Mouse (Mus musculus): ENCODE data around the gene 1700061G19Rik.
"Not testable (repeated sequence)": the region's sequence is repeated elsewhere in the genome, so short reads cannot be mapped to it uniquely, and the experiment has no call there.

1700061G19Rik gene

GRCm38 (mm10) chr17:56871767-56872166 is 3.5 kb upstream of the 1700061G19Rik start:
- no peak for DNase-seq (ENCODE audit: low spot score in 2 of 2)

GRCm38 (mm10) chr17:56872512-56872911 is 2.8 kb upstream of the 1700061G19Rik start:
- no peak for DNase-seq (ENCODE audit: low spot score in 2 of 2)

- no peak for DNase-seq (ENCODE audit: low spot score in 2 of 2)
These were observed 1.0 kb upstream of the 1700061G19Rik start, which contains the start of gene Acsbg2 for GRCm38 (mm10) chr17:56874237-56874636. Gene Acsbg2, minus strand, starts transcription at chr17:56874447.

DNA sequence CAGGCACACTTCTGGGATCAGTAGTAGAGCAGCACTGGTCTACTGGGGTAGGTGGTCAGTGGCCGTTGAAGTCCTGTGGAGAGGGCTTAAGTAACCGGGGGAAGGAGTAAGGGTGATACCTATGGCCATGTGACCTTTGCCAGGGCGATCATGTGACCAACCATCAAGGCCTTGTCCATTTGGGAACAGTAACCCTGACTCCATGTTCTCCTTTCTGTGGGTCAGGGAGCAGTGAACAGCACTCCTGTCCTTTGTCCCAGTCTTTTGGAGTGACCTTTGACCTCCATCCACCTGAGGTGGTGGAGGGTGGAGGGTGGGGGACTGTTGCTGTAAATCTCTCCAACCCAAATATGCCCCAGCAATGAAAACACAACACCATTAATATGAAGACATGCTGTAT is 1.2 kb downstream of the 1700061G19Rik start:
- DNase-seq (ENCODE audit: low spot score in 2 of 2) = no peak

DNA sequence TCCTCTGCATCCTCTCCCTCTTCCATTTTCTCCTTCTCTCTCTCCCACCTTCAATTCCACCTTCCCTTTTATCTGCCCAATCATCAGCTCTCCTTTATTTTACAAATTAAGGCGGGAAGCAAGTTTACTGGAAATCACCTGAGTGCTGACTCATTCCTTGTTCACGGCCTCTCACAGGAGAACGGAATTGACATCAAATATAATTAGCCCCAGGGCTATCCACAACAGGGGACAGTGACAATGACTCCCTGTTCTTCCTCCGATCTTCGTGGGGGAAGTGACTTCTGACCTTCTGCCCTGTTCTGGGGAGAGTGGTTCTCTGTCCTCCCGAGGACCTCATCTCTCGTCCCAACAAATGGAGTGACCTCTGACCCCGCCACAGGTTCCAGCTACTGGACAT is 1.7 kb downstream of the 1700061G19Rik start:
- no peak for DNase-seq (ENCODE audit: low spot score in 2 of 2)

GRCm38 (mm10) chr17:56877426-56877825 is 2.1 kb downstream of the 1700061G19Rik start:
- DNase-seq (ENCODE audit: low spot score in 2 of 2) = no peak

DNA sequence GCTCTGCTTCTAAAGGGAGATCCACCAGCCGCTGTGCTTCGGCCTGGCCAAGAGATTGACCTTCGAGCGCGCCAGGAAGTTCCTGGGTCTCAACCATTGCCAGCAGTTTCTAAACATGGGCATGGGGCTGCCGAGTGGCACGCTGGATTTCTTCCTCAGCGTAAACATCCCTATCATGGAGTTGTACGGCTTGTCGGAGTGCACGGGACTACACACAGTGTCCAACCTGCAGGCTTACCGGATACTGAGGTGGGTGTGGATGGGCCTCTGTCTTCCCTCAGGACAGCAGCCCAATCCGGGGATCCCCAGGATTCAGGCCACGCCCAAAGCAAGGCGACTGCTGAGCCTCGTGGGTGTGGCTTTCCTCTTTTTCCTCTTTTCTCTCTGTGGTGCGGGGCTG is 8.3 kb downstream of the 1700061G19Rik start:
- no peak for DNase-seq (ENCODE audit: low spot score in 2 of 2)

- DNase-seq (ENCODE audit: low spot score in 2 of 2) = no peak
These were observed 9.1 kb downstream of the 1700061G19Rik start for GRCm38 (mm10) chr17:56884331-56884730.

- no peak for DNase-seq (ENCODE audit: low spot score in 2 of 2)
These were observed 9.5 kb downstream of the 1700061G19Rik start for GRCm38 (mm10) chr17:56884809-56885208.

GRCm38 (mm10) chr17:56888050-56888449 is 12.8 kb downstream of the 1700061G19Rik start:
- no peak for DNase-seq (ENCODE audit: low spot score in 2 of 2)

GRCm38 (mm10) chr17:56890018-56890417 is 14.7 kb downstream of the 1700061G19Rik start:
- DNase-seq (ENCODE audit: low spot score in 2 of 2) = no peak

- DNase-seq (ENCODE audit: low spot score in 2 of 2) = no peak
These were observed 20.2 kb downstream of the 1700061G19Rik start for GRCm38 (mm10) chr17:56895368-56895918.

GRCm38 (mm10) chr17:56896513-56897129 is 21.3 kb downstream of the 1700061G19Rik start:
- DNase-seq (ENCODE audit: low spot score in 2 of 2) = no peak

- peak; percentile 76 to 81 for DNase-seq (ENCODE audit: low spot score in 2 of 2)
These were observed 22.4 kb downstream of the 1700061G19Rik start for GRCm38 (mm10) chr17:56897630-56898195.

DNA sequence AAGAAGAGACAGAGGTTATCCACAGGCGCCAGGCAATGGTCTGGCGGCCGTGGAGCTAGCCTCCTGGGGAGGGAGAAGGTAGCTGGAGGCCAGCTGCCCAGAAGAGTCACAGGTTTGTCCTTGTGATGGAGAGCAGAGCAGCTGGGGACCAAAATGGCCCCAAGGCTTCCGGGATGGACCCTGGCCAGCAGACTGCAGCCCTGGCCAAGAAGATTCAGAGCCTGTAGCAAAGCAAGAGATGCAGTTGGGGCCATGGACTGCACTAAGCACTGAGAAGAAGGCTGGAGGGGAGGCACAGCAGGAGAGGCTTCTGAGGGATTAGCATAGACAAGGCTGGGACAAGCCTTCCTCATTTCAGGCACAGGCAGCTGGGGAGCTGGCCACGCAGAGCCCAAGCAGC is 27.4 kb downstream of the 1700061G19Rik start:
- DNase-seq (ENCODE audit: low spot score in 2 of 2) = no peak

- DNase-seq (ENCODE audit: low spot score in 2 of 2) = no peak
These were observed 30.9 kb downstream of the 1700061G19Rik start for GRCm38 (mm10) chr17:56906166-56906565.

- DNase-seq (ENCODE audit: low spot score in 2 of 2) = no peak
These were observed 31.8 kb downstream of the 1700061G19Rik start for GRCm38 (mm10) chr17:56907096-56907495.

DNA sequence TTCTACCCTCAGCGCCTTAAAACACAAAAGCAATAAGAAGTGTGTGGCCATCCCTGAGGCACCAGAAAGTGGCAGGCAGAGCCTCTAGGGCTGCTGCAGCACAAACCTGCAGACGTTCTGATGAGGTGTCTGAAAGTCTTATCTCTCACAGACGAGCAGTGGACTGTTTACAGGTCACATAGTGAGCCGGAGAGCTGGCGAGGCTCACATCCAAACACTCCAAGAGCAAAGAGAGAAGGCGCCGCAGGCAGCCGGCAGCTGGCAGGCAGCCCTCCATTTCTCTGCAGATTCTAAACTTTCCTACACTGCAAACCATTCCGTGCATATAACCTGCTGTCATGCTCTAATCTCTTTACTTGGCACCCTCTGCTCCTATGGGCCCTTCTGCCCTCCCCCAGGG is 32.6 kb downstream of the 1700061G19Rik start:
- DNase-seq (ENCODE audit: low spot score in 2 of 2) = no peak

DNA sequence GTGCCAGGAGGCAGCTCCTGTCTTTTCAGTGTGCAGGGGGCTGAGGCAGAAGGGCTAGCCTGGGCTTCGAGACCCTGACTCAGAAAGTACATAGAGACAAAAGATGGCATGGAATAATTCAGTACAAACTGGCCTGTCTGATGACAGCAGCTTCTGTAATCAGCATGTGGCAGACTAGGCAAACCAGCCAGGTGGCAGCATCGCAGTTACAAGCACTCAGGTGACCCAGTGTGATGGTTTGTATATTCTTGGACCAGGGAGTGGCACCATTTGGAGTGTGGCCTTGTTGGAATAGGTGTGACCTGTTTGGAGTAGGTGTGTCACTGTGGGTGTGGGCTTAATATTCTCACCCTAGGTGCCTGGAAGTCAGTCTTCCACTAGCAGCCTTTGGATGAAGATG is 34.5 kb downstream of the 1700061G19Rik start:
- DNase-seq (ENCODE audit: low spot score in 2 of 2) = not testable (repeated sequence)

GRCm38 (mm10) chr17:56913023-56913422 is 37.7 kb downstream of the 1700061G19Rik start:
- DNase-seq (ENCODE audit: low spot score in 2 of 2) = no peak

DNA sequence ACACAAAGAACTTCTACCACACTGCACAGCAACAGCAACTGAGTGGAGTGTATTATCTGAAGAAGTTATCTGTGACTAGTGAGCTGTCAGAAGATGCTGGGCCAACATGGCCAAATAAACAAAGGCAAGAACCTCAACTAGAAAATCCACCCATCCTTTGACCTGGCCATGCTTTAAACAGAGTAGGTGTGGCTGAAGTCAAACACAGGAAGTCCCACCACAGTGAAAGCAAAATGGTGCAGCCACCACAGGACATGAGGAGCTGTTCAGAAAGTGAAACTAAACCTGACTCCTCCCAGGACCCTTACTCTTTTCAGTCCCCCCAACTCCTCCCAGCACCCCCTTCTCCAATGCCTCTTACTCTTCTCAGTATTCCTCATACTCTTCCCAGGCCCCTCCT is 38.2 kb downstream of the 1700061G19Rik start:
- DNase-seq (ENCODE audit: low spot score in 2 of 2) = no peak

- DNase-seq (ENCODE audit: low spot score in 2 of 2) = no peak
These were observed 41.9 kb downstream of the 1700061G19Rik start for GRCm38 (mm10) chr17:56917166-56917565.

DNA sequence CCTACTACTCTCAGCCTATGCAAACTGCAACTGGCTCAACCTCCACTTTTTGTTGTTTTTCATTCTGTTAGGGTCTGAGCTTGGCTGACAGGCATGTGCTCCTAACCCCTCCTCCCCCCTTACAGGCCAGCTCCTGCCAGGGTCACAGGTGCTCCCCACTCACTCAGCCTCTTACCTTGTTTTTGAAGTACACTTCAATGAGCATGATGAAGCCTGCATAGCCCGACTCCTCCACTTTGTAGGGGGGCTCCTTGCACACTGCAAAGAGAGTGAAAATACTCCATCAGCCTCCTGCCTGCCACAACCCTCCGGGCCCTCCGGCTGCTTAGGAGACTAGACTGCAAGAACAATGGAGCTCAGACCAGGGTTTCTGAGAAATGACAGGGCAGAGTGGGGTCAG is 44.4 kb downstream of the 1700061G19Rik start:
- no peak for DNase-seq (ENCODE audit: low spot score in 2 of 2)

All from right cerebral cortex, postnatal 36 days (tissue).